Mouse (Mus musculus) embryo, embryonic 11 days (tissue): ENCODE data around the gene Gm28305.

Experiments used
- DNase-seq: peaks from one replicate; pipeline ENCODE4 v3.0.0-alpha.2; 2015

The Gm28305 gene

DNA sequence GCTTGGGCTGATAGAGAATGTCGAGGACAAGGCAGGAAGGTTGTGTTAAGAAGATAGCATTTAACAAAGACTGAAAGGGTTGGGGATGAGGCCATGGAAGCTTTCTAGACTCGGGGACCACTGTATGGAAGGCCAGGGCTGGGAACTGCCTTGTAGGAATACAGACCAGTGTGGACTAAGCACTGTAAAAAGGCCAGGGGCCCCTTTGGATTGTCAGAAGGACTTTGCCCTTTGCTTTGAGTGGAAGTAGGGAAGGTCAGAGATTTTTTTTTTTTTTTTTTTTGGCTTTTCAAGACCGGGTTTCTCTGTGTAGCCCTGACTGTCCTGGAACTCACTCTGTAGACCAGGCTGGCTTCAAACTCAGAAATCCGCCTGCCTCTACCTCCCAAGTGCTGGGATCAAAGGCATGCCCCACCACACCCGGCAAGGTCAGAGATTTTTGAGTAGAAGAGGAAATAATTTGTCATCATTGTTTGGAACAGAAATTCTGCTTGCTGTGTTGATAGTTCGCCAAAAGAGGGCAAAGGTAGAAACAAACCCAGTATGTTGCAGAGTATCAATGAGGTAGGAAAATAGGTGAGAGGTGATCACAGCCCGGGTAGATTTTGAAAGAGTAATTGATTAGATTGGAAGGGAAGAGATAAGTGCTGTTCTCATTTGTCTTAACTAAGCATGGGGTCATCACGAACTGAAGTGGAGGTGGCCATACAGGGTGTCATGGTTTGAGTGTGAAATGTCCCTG lies 30.6 kb downstream of the Gm28305 start:
- no peak for DNase-seq

DNA sequence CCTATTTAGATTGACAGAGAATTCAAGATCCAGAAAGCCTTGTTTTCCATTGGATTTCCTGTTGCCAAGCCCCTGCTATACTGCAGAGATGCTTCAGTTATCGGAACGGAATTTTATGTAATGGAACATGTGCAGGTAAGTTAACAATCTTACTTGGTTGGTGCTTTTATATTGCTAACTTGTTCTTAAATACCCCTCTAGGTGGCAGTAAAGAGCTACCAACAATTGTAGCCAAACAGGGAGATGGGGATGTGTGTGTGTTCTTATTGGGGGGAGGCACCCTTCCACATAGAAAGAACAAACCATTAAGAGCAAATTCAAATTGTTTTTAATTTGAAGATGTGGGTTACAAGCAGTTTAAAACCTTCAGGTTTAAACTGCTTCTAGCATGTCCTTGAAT lies 35.3 kb downstream of the Gm28305 start:
- peak; percentile 52 for DNase-seq

DNA sequence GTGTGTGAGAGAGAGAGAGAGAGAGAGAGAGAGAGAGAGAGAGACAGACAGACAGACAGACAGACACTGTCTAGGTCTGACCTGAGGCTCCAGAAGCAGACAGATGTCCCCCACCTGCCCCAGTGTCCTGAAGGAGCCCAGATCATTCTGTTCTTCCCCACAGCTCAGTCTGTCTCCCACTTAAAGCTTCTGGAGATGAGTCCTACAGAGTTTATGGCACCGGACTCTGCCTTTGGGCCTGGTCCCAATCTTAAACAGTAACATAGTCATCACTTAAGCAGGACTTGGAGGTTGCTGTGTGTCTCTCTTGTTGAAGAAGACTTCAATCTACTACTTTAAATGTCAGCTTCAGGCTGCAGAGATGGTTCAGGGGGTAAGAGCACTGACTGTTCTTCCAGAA lies 38.3 kb downstream of the Gm28305 start:
- no peak for DNase-seq

DNA sequence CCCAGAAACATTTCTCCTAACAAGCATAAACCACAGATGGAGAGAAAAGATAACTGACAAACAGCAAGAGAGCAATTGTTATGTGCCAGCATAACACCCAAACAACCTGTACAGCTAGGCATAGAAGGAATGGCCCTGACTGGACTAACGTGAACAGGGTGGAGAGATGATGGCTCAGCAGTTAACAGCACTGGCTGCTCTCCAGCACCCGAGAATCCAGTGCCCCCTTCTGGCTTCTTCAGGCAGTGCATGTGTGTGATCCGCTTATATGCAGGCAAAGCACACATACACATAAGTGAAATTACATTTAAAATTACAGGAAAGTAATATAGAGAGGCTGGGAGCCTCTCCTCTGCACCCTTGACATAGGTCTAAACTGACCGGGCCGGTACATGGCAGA lies 38.9 kb downstream of the Gm28305 start:
- peak; percentile 61 for DNase-seq

DNA sequence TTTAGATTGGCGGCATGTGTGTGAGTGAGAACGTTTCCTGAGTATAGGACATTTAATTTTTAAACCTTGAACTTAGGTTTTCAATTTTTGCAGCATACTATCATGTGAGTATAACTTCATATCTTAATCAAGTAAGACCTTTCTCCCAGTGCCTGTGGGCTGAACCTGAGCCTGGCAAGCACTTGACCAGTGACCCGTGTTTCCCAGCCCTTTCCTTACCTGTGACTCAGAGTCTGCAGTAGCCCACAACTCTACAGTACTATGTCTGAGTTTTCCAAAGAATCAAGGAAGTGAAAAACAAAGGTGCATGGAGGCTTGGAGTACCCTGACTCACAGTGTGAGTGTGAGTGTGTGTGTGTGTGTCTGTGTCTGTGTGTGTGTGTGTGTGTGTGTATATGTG lies 39.6 kb downstream of the Gm28305 start:
- no peak for DNase-seq

DNA sequence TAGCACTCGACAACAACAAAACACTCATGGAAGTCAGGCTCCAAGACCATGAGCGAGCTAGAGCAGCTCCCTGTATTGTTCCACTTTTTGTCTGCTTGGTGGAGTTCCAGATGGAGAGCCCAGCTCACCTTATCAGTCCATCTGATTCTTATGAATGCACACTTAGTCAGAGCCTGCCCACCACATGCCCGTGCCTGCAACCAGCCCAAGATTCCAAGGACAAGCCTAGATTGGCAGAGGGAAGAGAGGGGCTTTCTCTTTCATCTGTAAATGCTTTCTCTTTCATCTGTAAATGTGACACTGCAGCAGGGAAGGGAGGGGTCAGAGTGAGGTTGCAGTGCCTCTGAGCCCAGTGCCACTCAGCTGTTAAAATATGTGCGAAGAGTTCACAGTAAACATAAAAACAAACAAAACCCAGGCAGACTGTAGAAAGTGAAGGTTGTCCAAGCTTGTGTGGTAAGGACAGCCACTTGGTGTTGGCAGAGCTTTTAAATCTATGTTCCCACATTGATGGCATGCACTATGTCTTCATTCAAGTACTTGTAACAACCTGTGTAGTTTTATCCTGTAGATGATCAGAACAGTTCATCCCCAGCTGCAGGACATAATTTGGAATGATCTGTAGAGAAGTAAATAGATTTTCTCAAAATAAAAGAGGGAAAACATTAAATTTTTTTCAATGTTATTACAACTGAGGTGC lies 45.4 kb downstream of the Gm28305 start:
- DNase-seq: no peak

DNA sequence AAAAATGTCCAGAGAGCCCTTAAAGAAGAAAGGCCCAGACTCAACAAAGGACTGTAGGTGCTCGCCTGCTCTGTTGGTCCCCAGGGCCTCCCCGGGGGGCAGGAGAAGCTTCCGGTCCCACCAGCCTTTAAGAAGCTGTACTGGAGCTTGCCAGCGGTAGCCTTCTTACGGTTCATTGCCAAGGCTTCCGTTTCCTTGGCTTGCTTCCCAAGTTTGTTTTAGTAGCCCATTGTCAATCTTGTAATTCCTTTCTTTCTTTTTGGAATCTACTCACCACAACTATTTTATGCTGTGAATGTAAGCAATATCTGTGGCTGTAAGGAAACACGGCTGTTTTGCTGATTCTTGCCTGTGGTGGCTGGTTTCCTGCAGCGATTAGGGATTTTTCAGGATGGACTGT lies 48.1 kb downstream of the Gm28305 start:
- DNase-seq: no peak

DNA sequence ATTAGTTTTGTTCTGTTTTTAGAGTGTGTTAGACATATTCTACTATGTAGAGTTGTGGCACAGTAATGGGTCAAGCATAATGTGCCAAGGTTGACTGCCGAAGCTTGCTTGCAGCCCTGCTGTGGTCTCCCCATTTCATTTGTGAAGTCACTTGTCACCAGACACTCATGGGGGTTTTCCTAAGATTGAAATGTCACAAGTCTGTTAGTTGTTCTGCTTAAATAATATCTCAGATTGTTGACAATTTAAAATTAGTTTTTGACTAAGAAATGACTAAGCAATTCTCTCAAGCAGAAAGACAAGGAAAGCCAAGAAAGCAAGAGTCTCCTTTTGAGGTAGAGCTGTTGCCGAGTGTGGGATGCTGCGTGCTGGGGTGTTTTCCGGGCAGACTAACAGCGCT lies 52.5 kb downstream of the Gm28305 start:
- DNase-seq: no peak

DNA sequence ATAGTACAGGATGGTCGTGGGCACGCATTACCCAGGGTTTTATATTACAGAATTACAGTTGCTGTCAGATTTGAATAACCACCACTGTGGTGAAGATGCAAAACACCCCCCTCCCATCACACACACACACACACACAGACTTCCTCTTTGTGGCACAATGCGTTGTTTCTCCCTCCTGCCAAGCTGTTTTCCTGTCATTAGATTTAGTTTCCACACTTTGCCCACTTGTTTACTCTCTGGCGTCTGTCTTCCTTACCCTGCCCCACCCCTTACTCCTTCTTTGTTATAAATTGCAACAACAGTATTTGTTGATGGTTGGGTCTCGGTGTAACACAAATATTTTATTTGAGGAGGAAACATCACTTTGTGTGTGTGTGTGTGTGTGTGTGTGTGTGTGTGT lies 57.8 kb downstream of the Gm28305 start:
- DNase-seq: no peak

DNA sequence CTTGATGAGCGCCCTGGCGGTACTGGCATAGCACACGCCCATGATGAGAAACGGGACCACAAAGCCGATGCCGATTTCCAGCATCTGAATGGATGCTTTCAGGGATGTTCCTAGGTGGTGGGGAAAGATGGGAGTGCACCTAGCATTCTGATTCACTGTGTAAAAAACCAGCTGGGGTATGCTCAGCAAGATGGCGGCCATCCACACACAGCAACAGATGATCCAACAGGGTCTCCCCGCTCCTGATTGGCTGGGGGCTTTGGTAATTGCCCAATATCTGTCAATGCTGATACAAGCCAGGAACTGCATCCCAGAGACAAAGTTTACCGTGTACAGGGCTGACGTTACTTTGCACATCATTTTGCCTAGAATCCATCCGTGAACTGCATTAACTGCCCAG lies 58.6 kb downstream of the Gm28305 start:
- no peak for DNase-seq

DNA sequence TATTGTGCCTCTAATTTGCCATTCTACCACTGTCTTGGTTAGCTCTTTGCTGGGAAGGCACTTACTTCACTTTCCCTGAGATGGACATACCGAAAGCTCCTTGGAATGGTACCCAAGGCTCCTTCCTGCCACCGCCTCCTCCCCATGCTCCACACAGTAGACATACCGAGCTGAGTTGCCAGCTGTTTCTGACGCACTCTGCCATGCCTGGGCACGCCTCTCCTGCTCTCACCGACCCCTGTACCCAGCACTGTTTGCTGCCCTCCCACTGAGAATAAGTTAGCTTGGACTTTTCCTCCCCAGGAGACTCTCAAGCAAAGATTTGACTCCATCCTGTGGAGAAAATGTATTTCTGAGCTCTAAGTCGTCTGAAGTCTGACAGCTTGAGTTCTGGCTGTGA lies 60.4 kb downstream of the Gm28305 start:
- DNase-seq: no peak

DNA sequence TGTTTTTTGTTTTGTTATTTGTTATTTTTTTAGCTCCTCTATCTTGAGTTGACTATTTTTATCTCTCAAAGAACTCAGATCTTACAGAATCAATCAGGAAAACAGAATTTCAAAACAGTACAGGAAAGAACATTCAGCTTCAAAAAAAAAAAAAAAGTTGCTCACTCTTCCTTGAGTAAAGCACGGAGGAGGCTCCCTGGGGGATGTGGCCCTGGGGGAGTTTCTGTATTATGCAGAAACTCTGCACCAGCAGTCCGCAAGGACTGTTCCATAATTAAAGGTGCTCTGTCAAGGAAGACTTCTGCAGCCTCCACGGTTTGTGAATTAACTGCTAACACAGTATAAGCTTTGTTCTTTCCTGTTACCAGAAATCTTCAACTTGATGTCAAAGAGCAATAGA lies 61.0 kb downstream of the Gm28305 start:
- DNase-seq: no peak

DNA sequence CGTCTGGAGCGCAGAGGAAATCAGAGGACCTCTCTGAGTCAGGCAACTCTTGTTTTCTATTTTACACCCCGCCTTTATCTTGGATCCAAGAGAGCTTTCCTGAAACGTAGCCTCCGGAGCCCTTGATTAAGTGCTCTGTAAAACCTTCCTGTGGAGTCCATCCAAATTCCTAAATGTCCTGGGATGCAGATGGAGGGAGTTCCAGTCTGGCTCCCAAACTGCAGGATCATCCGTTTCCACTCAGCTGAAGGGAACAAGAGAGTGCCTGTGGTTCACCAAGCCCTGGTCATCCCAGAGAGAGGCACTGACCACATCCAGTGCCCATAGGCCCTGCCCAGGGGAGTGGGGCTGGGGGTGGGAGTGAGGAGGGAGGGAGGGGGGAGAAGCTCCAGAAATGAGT lies 61.8 kb downstream of the Gm28305 start:
- no peak for DNase-seq

DNA sequence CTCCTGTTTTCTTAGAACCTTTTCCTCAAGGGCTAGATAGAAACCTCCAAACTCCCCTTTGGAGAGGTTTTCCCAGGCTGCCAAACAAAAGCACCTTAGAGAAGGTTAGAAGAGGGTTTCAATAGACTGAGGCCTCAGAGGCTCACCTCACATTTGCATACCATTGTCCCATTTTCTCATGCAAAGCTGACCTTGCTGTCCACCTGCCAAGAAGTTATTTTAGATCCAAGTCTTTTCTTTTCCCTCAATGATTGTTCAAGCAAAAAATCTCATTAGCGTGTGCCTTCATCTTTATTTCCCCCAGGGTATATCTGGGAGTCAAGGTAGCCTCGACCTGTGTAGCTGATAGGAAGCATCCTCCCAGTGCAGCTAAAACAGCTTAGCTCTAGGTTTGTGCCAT lies 62.4 kb downstream of the Gm28305 start:
- DNase-seq: no peak

DNA sequence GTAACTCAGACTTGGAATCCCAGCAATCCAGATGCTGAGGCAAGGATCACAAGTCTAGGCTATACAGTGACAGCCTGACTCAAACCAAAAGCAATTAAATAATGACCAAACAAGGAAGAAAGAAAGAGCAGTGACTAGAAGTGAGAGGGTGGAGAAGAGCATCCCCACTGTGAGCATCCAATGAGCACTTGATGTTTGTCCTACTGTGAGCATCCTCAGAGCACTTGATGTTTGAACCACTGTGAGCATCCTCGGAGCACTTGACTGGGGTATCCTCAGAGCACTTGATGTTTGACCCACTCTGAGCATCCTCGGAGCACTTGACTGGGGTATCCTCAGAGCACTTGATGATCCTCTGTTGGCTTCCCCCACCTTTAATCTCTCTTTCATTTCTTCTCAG lies 64.5 kb downstream of the Gm28305 start:
- no peak for DNase-seq

DNA sequence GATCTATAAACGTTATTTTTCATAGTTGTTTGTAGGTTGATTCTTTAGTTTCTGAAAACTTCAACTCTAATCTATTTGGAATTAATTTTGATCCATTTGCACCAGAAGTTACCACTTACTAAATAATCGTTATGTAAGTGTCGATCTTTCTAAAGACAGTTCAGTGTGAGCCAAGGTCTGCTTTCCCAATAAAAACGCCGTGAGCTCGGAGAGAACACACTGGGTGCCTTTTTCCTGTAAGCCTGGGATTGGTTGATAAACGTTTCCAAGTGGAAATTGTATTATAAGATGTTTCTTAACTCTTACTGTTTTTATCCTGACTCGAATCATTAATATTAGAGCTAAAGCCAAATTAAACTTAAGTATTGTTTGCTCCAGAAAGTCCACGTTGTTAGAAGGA lies 66.5 kb downstream of the Gm28305 start:
- no peak for DNase-seq

DNA sequence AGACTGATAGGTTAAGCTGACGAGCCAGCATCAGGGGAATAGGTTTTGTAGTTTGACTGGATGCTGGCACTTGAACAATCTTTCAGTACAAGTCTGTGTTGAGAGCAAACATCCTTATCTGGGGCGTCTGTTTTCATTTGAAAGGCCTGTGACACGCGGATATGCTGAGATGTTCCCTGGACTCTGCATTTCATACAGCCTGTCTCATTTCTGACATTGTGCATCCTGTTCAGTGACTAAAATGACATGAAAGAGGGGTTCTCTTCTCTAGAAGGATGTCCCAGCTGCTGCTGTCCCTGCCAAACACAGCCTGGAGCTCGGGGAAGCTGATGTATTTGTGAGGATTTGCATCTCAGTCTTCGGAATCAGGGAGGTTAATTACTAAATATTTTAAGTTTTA lies 67.0 kb downstream of the Gm28305 start:
- no peak for DNase-seq

DNA sequence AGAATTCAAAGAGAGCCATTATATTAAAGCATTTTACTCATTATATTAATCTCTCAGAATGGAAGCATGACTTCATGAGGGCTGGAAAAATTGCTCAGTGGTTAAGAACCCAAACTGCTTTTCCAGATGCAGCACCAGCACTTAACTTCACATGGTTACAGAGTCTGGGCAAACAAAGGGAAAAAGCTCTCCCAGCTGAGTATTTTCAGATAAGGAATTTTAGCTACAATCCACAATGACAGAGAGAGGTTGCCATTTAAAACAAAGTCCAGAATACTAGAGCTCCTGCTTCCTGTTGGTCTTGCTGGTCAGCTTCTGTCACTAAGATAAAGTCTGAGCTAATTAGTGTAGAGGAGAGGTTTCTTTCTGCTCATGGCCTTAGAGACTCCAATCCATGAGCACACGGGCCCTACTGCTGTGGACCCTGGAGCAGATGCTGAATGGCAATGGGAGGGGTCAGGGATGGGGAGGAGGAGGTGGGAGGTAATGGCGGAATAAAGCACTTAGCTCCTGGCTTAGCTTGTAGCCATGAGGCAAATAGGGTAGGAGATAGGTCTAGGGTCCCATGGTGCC lies 68.2 kb downstream of the Gm28305 start:
- DNase-seq: no peak

DNA sequence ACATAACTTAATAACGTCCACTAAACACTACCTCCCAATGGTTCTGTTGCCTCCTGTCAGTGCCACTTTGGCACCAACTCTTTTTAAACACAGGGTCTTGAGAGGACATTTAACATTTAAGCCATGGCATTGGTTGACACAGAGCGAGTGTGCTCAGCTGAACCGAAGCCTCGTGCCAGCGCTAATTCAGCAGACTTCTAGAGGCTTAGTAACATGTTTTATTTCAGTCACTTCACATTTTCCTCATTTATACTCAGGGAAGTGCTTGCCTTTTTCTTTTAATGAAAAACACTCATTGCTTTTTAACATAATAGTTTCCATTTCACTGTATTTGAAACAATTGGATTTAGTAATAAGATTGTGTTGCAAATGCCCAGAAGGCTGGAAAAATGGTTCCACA lies 68.7 kb downstream of the Gm28305 start:
- no peak for DNase-seq

DNA sequence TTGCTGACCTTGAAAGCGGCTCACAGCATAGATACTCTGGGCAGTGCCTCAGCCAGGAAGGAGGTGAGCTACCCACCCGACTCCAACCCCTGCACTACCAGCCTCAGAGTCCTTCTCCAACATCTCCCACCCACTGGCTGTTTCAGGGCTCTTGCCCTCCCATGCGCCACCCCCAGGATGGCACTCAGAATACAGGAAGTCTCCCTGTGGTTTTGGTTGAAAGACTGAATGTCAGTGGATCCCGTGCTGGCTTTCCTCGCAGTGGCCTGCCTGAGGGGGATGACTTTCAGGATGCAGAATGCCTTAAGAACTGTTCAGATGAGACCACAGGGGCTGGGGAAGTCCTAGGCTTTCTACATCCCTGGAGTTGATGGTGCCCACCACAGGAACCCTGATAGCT lies 82.6 kb downstream of the Gm28305 start:
- no peak for DNase-seq

DNA sequence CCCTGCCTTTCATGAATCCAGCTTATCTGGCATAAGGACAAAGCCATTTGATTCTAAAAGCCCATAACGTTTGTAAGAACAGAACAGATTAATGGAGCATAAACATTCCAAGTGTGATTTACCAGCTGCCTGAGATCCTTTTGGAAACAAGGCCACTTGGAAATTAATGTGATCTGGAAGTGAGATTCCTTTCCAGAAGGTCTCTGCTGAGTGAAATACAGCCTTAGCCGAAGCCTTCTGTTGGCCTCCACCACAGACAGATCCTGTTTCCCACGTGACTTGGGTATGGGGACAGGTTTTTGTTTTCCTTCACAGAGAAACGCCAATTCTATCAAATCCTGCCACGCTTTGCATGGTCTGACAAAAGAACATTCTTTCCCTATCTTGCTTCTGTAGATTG lies 83.2 kb downstream of the Gm28305 start:
- no peak for DNase-seq
